Mouse (Mus musculus) heart, postnatal 25 days (tissue): ENCODE measurements around the gene 2310011J03Rik. TPM values are rescaled to one million over a fixed set of nuclear protein-coding genes. Genes with fewer than 3 reads are reported as not detected.

Experiments used
- DNase-seq: peaks from one replicate; pipeline ENCODE4 v3.0.0; 2022; ENCODE audit warnings: low spot score
- intact Hi-C: fragments of 180-260 bp; cut with DNase I; formaldehyde crosslinking; loops from one replicate; pipeline ENCODE4 v1.15.1; 2025
- microRNA-seq: library from miRNA; unstranded; fragments of <30 nt; microRNA quantifications from one replicate; pipeline ENCODE4 v1.2.0, GENCODE M21; 2022
- total RNA-seq, 2 experiments: library from RNA; stranded (reverse); gene quantifications; 2 replicates each; pipeline ENCODE4 v1.2.3; 2021

Gene 2310011J03Rik
- total RNA-seq, 2 experiments from 2014 or later = 11.4 to 13.8 TPM

GRCm38 (mm10) chr10:80271870-80272585, 48.3 kb downstream of the 2310011J03Rik start:
- DNase-seq = no peak
- intact Hi-C loops = no loop called here

DNA sequence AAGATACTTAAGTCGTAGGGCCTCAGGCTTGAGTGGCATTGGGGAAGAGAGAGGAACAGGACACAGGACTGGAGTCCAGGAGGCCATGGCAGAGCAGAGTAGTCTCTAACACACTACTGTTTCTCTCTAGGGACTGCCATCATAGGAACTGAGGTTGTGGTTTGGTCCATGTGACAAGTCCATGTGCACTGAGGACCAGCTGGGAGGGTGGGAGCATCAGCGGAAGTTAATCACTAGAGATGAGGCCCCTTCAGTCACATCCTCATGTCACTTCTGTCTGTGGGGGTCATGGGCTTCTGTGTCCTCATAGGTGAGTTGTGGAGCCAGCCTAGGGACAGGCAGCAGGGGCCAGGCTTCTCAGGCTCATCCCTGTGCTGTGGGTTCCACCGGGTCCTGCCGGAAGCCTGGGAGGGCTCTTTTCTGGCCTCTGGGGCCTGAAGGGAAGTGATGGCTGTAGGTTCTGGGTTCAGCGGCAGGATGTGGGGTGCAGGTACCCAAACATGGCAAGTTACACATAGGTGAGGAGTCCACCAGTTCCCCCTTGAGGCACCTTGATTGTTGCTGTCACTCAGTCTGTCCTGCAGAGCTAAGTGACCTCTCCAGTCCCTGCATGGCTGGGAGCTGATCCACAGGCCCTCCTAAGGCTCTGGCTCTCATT, 49.0 kb downstream of the 2310011J03Rik start:
- intact Hi-C loops = no loop called here
- no peak for DNase-seq

DNA sequence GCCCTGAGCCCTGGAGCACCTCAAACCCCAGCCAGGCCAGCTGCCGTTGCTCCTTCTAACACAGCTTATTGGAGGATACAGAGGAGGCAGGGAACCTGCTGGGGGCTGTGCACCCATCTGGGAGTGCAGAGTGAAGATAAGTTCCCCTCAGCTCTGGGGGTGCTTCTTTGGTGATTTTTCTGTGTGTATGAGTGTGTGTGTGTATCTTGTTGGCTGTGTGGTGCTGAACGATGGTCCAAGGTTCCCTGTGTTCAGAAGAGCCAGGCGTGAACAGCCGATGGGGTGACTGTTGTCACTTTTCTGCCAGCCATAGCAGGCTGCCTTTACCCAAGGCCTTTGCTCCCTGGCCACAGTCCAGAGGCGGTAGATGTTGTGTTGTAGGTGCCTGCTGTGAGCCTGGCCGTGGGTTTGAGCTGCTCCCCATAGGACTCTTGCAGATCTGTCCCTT, 49.6 kb downstream of the 2310011J03Rik start:
- intact Hi-C loops = no loop called here

GRCm38 (mm10) chr10:80270099-80270498, 50.2 kb downstream of the 2310011J03Rik start:
- DNase-seq = no peak
- intact Hi-C loops = no loop called here

More for the DNA sequence above, 49.6 kb downstream of the 2310011J03Rik start:
- no peak for DNase-seq

Small RNA genes within 50 kb of the gene (microRNA-seq; reads per million reads assigned to microRNA genes)
- gene Mir6911 = not detected

Other genes starting within 250 kb of the 2310011J03Rik start
- gene Sbno2, start 215.0 kb downstream of the 2310011J03Rik start, total RNA-seq = 10 to 100 TPM; 11.0 to 11.6 TPM
- 100 to 1,000 TPM; 133 to 138 TPM for gene Stk11, start 204.7 kb downstream of the 2310011J03Rik start, total RNA-seq
- 1,000 to 10,000 TPM; 1,252 to 1,264 TPM for gene Atp5d, start 181.9 kb downstream of the 2310011J03Rik start, total RNA-seq
- 1 to 10 TPM; 2.4 to 3.1 TPM for gene Cbarp, start 179.7 kb downstream of the 2310011J03Rik start, total RNA-seq
- gene Midn, start 172.3 kb downstream of the 2310011J03Rik start, total RNA-seq = 100 to 1,000 TPM in 1 of 2 experiments, 10 to 100 TPM in 1; 92.1 to 120 TPM
- 10 to 100 TPM; 31.7 to 43.1 TPM for gene Cirbp, start 154.6 kb downstream of the 2310011J03Rik start, total RNA-seq
- gene 1600002K03Rik, start 147.6 kb downstream of the 2310011J03Rik start, total RNA-seq = 1 to 10 TPM; 4.2 to 5.2 TPM
- gene Efna2, start 141.1 kb downstream of the 2310011J03Rik start, total RNA-seq = 1 to 10 TPM in 1 of 2 experiments, under 1 TPM in 1; 0.91 to 1.1 TPM
- 10 to 100 TPM; 15.3 to 16.7 TPM for gene Mum1, start 94.1 kb downstream of the 2310011J03Rik start, total RNA-seq
- 100 to 1,000 TPM; 957 to 967 TPM for gene Ndufs7, start 71.4 kb downstream of the 2310011J03Rik start, total RNA-seq
- 1 to 10 TPM; 9.0 to 9.3 TPM for gene Gamt, start 59.5 kb downstream of the 2310011J03Rik start, total RNA-seq
- 10 to 100 TPM; 55.0 to 69.6 TPM for gene Dazap1, start 59.1 kb downstream of the 2310011J03Rik start, total RNA-seq
- 100 to 1,000 TPM; 703 to 732 TPM for gene Rps15, start 28.1 kb downstream of the 2310011J03Rik start, total RNA-seq
- 1 to 10 TPM; 3.4 to 4.0 TPM for gene Apc2, start 24.6 kb downstream of the 2310011J03Rik start, total RNA-seq
- 1 to 10 TPM; 1.3 to 1.6 TPM for gene Pcsk4, start 9.0 kb upstream of the 2310011J03Rik start, total RNA-seq
- 1 to 10 TPM; 1.9 to 2.1 TPM for gene Reep6, start 9.4 kb upstream of the 2310011J03Rik start, total RNA-seq
- 10 to 100 TPM; 68.4 to 71.7 TPM for gene Adamtsl5, start 27.9 kb upstream of the 2310011J03Rik start, total RNA-seq
- under 1 TPM; 0.18 to 0.36 TPM for gene Plk5, start 35.9 kb upstream of the 2310011J03Rik start, total RNA-seq
- 1 to 10 TPM; 7.5 to 8.8 TPM for gene Mex3d, start 67.1 kb upstream of the 2310011J03Rik start, total RNA-seq
- gene Mbd3, start 79.0 kb upstream of the 2310011J03Rik start, total RNA-seq = 10 to 100 TPM; 85.2 to 88.9 TPM
- 1,000 to 10,000 TPM; 1,983 to 2,045 TPM for gene Uqcr11, start 86.3 kb upstream of the 2310011J03Rik start, total RNA-seq
- gene Tcf3, start 113.1 kb upstream of the 2310011J03Rik start, total RNA-seq = 10 to 100 TPM; 20.3 to 20.9 TPM
- gene Onecut3, start 174.3 kb upstream of the 2310011J03Rik start, total RNA-seq = under 1 TPM in 1 of 2 experiments, not detected in 1; 0.05 TPM
- not detected for gene Atp8b3, start 218.6 kb upstream of the 2310011J03Rik start, total RNA-seq
- gene Rexo1, start 241.0 kb upstream of the 2310011J03Rik start, total RNA-seq = 10 to 100 TPM; 11.1 to 12.2 TPM